Comparison of ENCODE assay signal across 16 mouse cellular contexts in genomic region chr11:70172298-70172697, GRCm38 (mm10). TPM values are rescaled to one million over a fixed set of nuclear protein-coding genes. Genes with fewer than 3 reads are reported as not detected.
A peak's percentile ranks its signal among the peaks of the same experiment; 100 is the strongest.
DNase-seq lines count a peak whose midpoint lies in the region; ATAC-seq and TF ChIP-seq lines count a peak whose summit lies in the region.
"Had no signal": no experiment of that assay in that cellular context is flagged by ENCODE, and none has a peak within 500 bp of the region (broad histone marks: within the 10 kb centered on the region; RNA-seq: fewer than 3 reads in every experiment).

No protein-coding gene starts in this region.

- H3K36me3 ChIP-seq in thymus, adult 2 months (ENCODE audit: control insufficient read depth, insufficient read depth, low read length) = no peaks in the 10 kb centered on the region
- no peaks in the 10 kb centered on the region for H3K36me3 ChIP-seq in testis, adult 2 months (ENCODE audit: control insufficient read depth, insufficient read depth, low read length)
- H3K36me3 ChIP-seq: embryonic facial prominence, embryonic 13.5 days; heart, embryonic 15.5 days; hindbrain, embryonic 13.5 days; liver, embryonic 15.5 days had no signal

- ATAC-seq in inflammation-experienced regulatory T-cells, adult 6 months = no peak
- ATAC-seq: forebrain, embryonic 13.5 days had no signal

- TF ChIP-seq POLR2A in thymus, adult 2 months (IDR thresholded peaks at IDR 0.05; ENCODE audit: control insufficient read depth, extremely low read depth, insufficient read depth, low read length, poor library complexity) = no peak
- no peak for TF ChIP-seq POLR2A in testis, adult 2 months (IDR thresholded peaks at IDR 0.05; ENCODE audit: control insufficient read depth, low read depth, low read length)

- H3K4me3 ChIP-seq in thymus, adult 2 months (ENCODE audit: control insufficient read depth, insufficient read depth, low read length) = no peak overlapping the region
- no peak overlapping the region for H3K4me3 ChIP-seq in testis, adult 2 months (ENCODE audit: control insufficient read depth, low read depth, low read length)
- H3K4me3 ChIP-seq: embryonic facial prominence, embryonic 13.5 days; forebrain, embryonic 13.5 days; heart, embryonic 15.5 days; hindbrain, embryonic 13.5 days; liver, embryonic 15.5 days had no signal

- no peak for TF ChIP-seq CTCF in thymus, adult 2 months (IDR thresholded peaks at IDR 0.05; ENCODE audit: borderline replicate concordance, control insufficient read depth, extremely low read depth, insufficient read depth, low read length, poor library complexity)
- peak; percentile 75; the same call in 1 of the 2 replicates for TF ChIP-seq CTCF in testis, adult 2 months (IDR thresholded peaks at IDR 0.05; ENCODE audit: control insufficient read depth, insufficient read depth, insufficient replicate concordance, low read depth, low read length)

- no peaks in the 10 kb centered on the region; the same call in 1 of the 2 replicates for H3K4me1 ChIP-seq in thymus, adult 2 months (replicated peaks; ENCODE audit: control insufficient read depth, insufficient read depth, low read length)
- peaks cover 6% of the 10 kb centered on the region for H3K4me1 ChIP-seq in testis, adult 2 months (ENCODE audit: control insufficient read depth, insufficient read depth, low read length)
- H3K4me1 ChIP-seq: embryonic facial prominence, embryonic 13.5 days; forebrain, embryonic 13.5 days; heart, embryonic 15.5 days; hindbrain, embryonic 13.5 days; liver, embryonic 15.5 days had no signal

- H3K27ac ChIP-seq in thymus, adult 2 months (ENCODE audit: control insufficient read depth, insufficient read depth, low read length) = no peak overlapping the region
- H3K27ac ChIP-seq in testis, adult 2 months (ENCODE audit: control insufficient read depth, insufficient read depth, low read depth, low read length) = no peak overlapping the region
- H3K27ac ChIP-seq: embryonic facial prominence, embryonic 13.5 days; forebrain, embryonic 13.5 days; heart, embryonic 15.5 days; hindbrain, embryonic 13.5 days; liver, embryonic 15.5 days had no signal

- no peaks in the 10 kb centered on the region for H3K27me3 ChIP-seq in thymus, adult 2 months (ENCODE audit: control insufficient read depth, insufficient read depth, low read length)
- no peaks in the 10 kb centered on the region for H3K27me3 ChIP-seq in testis, adult 2 months (ENCODE audit: control insufficient read depth, insufficient read depth, low read length)
- H3K27me3 ChIP-seq: embryonic facial prominence, embryonic 13.5 days; forebrain, embryonic 13.5 days; hindbrain, embryonic 13.5 days; liver, embryonic 15.5 days had no signal

- peak; percentile 13 to 34 for DNase-seq in kidney, postnatal 4 days
- no peak for DNase-seq in kidney, postnatal 14 days
- peak; percentile 15 for DNase-seq in thymus, adult 2 months
- DNase-seq in thymus, postnatal 10 days (ENCODE audit: low spot score in 2 of 2) = no peak
- peak; percentile 40 for DNase-seq in WW6 (ENCODE audit: low read depth, low spot score)
- no peak for DNase-seq in urinary bladder, adult 2 months (ENCODE audit: low spot score)
- DNase-seq: adrenal gland, postnatal 25 days; gastrocnemius, postnatal 25 days had no signal

- 71% methylated on average over 5 of the region's 5 CpGs for WGBS in thymus, adult 2 months

RNA-seq across cellular contexts. Expression of gene Clec10a, which starts 16.3 kb away (rescaled TPM):
- polyA plus RNA-seq in thymus, adult 2 months (2012; rRNA removed) = 4.1 and 4.6 TPM in 2 replicates
- 1.7 and 2.0 TPM in 2 replicates for polyA plus RNA-seq in testis, adult 2 months (2012; rRNA removed)
- polyA plus RNA-seq in inflammation-experienced regulatory T-cells, adult 6 months (2017; shearing (Covaris generic)) = under 1 TPM in 1 of 3 experiments, not detected in 2; 0.67 TPM
- polyA plus RNA-seq in urinary bladder, adult 2 months (2012; rRNA removed) = 39.6 and 49.2 TPM in 2 replicates

RNA-seq across cellular contexts. Expression of gene Slc16a11, which starts 40.3 kb away (rescaled TPM):
- polyA plus RNA-seq in thymus, adult 2 months (2012; rRNA removed) = 4.5 and 5.3 TPM in 2 replicates
- polyA plus RNA-seq in testis, adult 2 months (2012; rRNA removed) = 2.3 and 3.0 TPM in 2 replicates
- under 1 TPM in 1 of 3 experiments, not detected in 2; 0.52 TPM for polyA plus RNA-seq in inflammation-experienced regulatory T-cells, adult 6 months (2017; shearing (Covaris generic))
- polyA plus RNA-seq in urinary bladder, adult 2 months (2012; rRNA removed) = 3.0 and 4.8 TPM in 2 replicates

RNA-seq across cellular contexts. Expression of gene Mgl2, which starts 42.2 kb away (rescaled TPM):
- polyA plus RNA-seq in thymus, adult 2 months (2012; rRNA removed) = 6.4 and 6.8 TPM in 2 replicates
- polyA plus RNA-seq in testis, adult 2 months (2012; rRNA removed) = 0.91 and 1.4 TPM in 2 replicates
- polyA plus RNA-seq in inflammation-experienced regulatory T-cells, adult 6 months (2017; shearing (Covaris generic)) = not detected
- polyA plus RNA-seq in urinary bladder, adult 2 months (2012; rRNA removed) = 41.3 and 51.9 TPM in 2 replicates
- polyA plus RNA-seq: neural tube, embryonic 11.5 days had no signal

RNA-seq across cellular contexts. Expression of gene Slc16a13, which starts 48.6 kb away (rescaled TPM):
- 2.9 and 6.1 TPM in 2 replicates for polyA plus RNA-seq in thymus, adult 2 months (2012; rRNA removed)
- polyA plus RNA-seq in testis, adult 2 months (2012; rRNA removed) = 2.2 and 3.3 TPM in 2 replicates
- 1 to 10 TPM; 2.3 to 4.3 (median 3.2) TPM for polyA plus RNA-seq in inflammation-experienced regulatory T-cells, adult 6 months (2017; shearing (Covaris generic))
- 7.0 and 8.5 TPM in 2 replicates for polyA plus RNA-seq in urinary bladder, adult 2 months (2012; rRNA removed)

RNA-seq across cellular contexts. Expression of gene Bcl6b, which starts 57.3 kb away (rescaled TPM):
- polyA plus RNA-seq in thymus, adult 2 months (2012; rRNA removed) = 0.97 and 1.6 TPM in 2 replicates
- 1.9 and 2.3 TPM in 2 replicates for polyA plus RNA-seq in testis, adult 2 months (2012; rRNA removed)
- polyA plus RNA-seq in inflammation-experienced regulatory T-cells, adult 6 months (2017; shearing (Covaris generic)) = under 1 TPM in 1 of 3 experiments, not detected in 2; 0.39 TPM
- polyA plus RNA-seq in urinary bladder, adult 2 months (2012; rRNA removed) = 4.0 and 4.1 TPM in 2 replicates

Comparison
In these comparisons a context has a peak if more than half of its experiments do, and no peak if none do; other contexts are left out.
1. DNase-seq: peak in kidney, postnatal 4 days (2 of 2), thymus, adult 2 months (single experiment) and WW6 (single experiment); none in kidney, postnatal 14 days (single experiment), thymus, postnatal 10 days (0 of 2) and urinary bladder, adult 2 months (single experiment).